Mouse (Mus musculus) G1E-ER4 (cell line): Measurements from ENCODE around the gene Nudt16l1. TPM values are rescaled to one million over a fixed set of nuclear protein-coding genes. Genes with fewer than 3 reads are reported as not detected.

ENCODE experiments used
- GATA1 ChIP-seq: IDR thresholded peaks from one replicate; pipeline ENCODE4 v1.8.0; 2012; ENCODE audit warnings: low read length, inconsistent platforms
- polyA plus RNA-seq: library from polyadenylated mRNA; stranded (reverse); fragments of >175 nt; gene quantifications from 2 replicates; pipeline ENCODE4 v1.2.3, GENCODE M21; 2012

Nudt16l1 gene
- polyA plus RNA-seq, 1 experiment = 45.2 TPM

DNA sequence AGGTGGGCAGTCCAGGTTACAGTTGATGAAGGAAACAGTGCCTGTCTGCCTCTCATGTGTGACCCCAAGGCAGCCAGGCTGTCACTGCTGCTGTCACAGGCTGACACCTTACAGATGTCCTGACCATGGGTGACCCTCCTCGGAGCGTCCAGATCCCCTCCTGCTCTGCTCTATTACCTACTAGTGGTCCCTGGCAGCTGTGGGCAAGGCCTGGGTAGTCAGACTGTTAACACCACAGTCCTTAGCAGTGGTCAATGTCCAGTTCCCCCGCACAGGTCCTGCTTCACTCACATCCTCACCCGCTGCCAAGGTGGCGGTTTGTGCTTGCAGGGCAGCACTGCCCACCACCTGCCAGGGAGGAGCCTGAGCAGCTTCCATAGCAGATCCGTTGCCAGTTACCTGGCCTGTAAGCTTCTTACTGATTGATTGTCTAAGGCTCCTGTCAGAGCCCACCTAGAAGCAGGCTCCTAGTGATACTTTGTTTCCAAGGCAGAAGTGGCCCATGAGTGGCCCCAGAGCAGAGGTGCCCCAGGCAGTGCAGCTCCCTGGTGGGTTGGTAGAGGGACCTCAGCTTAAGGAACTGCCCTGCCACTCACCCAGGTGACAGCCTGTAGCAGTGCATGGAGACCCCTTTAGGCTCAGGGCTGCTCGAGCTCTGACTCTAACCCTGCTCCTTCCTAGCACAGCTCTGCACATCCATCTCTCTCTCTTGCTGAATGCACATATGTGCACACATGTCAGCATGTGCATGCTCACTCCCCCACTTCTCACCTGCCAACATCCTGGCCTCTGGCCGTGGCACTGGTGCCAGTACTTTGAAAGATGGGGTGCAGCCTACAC lies 990 bp upstream of the Nudt16l1 start:
- TF ChIP-seq GATA1 = no peak

DNA sequence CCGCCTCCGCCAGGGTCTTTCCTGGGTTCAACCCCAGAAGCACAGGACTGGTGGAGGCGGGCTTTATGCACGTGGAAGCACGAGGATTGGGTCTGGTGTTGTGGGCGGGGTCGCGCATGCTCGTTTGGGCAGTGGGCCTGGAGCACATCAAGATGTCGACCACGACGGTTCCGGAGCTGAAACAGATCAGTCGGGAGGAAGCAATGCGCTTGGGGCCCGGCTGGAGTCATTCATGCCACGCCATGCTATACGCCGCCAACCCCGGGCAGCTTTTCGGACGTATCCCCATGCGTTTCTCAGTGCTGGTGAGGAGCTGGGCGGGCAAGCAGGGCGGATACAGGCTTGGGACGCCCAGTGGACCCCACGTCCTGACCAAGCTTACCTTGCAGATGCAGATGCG lies 428 bp downstream of the Nudt16l1 start:
- no peak for TF ChIP-seq GATA1

DNA sequence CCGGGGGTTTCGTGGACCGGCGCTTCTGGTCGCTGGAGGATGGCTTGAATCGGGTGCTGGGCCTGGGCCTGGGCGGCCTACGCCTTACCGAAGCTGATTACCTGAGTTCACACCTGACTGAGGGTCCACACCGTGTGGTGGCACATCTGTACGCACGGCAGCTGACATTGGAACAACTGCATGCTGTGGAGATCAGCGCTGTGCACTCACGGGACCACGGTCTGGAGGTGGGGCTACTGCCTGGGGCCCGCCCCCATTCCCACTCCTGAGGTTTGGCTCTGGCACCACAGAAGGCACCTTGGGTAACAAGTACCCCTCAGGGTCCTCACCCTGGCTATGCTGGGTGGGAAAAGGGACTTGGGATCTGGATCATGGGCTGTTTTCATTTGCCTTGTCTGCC lies 851 bp downstream of the Nudt16l1 start:
- TF ChIP-seq GATA1 = no peak

DNA sequence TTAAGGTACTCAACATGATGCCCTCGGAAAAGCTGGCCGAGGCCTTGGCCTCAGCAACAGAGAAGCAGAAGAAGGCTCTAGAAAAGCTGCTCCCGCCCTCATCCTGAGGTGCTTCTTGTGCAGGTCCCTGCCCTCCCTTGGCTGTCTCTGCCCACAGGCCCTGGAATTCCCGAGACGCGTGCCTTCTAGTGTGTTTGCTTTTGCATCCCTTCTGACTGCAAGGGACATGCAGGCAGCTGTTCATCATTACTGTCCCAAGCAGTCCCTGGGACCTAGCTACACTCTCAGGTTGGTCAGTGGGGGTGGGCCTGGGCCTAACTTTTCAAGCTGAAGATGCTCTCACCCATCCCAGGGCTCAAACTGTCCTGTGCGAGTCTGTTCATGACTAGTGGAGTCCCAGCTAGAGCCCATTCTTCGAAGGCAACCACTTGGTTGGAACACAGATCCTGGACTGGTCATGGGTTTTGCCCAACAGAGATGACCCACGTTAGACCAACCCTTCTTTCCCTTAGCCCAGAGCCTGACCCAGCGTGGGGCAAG lies 1.8 kb downstream of the Nudt16l1 start:
- no peak for TF ChIP-seq GATA1

DNA sequence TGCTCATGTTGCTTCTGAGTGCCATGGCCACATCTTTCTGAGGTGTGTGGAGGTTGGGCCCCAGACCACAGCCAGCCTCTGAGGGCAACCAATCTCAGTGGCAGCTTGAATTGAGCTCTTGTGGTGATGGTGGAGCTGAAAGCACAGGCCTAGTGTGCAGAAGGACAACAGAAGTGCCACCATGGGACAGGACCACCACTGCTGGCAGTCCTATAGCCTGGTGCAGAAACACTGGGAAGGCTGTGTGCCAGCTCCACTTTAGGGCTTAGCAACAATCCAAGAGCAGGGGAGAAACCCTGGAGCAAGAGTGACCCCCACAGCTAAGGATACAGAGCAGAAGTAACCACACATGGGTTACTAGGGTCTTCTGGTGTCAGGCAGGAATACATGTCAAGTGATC lies 2.5 kb downstream of the Nudt16l1 start:
- TF ChIP-seq GATA1 = no peak

DNA sequence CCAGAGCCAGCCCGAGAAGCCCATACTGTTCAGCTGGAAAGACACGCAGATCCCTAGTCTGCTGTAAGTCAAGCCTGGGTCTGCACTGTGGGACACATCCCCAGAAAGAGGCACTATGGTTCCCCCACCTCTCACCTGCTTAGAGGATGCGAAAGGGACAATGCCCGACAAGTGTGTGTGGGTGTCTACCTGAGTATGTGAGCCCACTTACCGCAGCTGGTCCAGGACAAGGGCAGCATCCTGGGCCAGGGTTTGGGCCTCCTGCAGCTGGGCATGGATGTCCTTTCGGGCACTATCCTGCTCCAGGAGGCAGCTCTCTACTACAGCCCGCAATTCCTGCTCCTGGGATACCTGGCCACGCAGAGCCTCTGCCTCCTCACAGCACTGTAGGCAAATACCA lies 4.3 kb downstream of the Nudt16l1 start:
- TF ChIP-seq GATA1 = no peak

DNA sequence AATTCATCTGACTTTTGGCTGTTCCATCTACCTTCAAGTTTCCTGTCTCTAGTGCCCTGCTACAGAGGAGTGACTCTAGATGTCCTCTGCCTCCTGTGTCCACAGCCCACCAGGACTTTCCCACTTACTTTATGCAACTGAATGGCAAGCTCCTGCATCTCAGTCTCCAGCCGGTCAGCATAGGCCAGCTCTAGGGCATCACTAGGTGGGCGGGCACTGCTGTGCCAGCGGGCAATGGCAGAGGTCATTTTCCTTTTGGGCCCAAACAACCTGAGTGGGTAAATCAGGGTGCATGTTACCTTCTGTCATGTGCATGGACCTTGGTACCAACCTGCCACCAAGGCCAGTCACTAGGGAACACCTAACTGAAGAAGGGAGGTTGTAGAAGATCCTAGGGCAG lies 4.9 kb downstream of the Nudt16l1 start:
- no peak for TF ChIP-seq GATA1

DNA sequence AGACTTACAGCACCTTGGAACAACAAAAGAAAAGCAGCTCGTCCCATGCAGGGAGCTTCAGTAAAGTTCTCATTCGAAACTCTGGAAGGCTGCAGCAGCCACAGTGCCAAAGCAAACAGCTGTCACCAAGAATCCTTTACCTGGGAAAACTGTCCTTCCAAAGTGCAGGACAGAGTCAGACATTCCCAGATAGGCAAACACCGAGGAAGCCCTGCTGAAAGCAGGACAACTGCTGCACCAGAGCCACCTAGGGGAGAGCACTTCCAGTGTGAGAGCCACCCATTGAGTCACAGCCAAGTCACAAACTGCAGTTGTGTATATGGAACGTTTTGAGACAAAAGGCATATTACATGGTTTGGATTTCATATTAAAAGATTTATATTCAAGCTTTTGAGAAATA lies 6.9 kb downstream of the Nudt16l1 start:
- TF ChIP-seq GATA1 = no peak

DNA sequence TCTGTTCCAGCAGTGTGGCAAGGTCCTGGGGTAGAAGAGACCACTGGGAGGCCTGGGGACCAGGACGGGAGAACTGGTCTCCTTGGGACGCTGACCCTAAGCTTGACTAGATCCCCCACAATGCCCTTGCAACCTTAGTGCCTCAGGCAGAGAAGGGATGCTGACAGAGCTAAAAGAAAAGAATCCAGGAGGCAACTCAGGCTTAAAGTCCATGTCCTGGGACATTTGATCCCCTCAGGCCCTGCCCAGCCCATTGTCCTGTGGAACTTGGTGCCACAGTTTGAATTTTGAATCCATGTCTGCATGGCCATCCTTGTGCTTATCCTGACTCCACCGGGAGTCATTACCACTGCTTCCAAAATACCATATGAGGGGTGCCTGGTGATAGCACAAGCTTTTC lies 7.6 kb downstream of the Nudt16l1 start:
- no peak for TF ChIP-seq GATA1

DNA sequence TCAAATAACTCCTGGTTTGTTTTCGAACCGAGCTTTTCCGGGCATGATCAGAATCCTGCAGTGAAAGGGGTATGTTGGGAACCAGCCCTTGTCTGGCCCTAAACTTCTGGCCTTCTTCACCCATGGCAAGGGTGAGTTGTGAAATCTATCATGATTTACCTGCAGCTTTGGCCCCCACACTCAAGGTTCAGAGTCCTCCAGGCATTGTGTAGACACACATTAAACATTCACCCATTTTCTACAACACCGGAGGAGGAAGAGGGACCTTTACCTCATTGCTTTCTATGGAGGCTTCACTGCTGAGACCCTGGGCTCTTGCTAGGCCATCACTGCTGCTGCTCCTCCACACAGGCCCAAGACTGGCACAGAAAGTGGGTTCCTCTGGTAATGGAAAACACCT lies 8.8 kb downstream of the Nudt16l1 start:
- no peak for TF ChIP-seq GATA1

DNA sequence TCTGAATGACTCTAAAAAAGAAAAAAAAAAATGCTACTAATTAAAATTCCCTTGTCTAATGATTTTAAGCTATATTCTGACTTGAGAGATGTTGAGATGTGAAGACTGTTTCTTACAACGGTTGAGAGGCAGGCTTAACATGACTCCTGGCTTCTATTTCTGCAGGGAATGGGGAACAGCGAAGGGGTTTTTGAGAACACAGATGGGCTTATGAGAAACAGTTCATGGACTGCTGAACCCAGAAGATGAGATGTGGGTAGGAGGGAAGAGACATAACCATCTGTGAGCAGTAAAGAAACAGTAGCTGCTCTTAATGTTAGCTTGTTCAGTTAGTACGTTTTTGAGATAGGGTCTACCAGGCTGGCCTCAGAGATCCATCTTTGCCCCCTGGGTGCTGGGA lies 18.0 kb downstream of the Nudt16l1 start:
- no peak for TF ChIP-seq GATA1

DNA sequence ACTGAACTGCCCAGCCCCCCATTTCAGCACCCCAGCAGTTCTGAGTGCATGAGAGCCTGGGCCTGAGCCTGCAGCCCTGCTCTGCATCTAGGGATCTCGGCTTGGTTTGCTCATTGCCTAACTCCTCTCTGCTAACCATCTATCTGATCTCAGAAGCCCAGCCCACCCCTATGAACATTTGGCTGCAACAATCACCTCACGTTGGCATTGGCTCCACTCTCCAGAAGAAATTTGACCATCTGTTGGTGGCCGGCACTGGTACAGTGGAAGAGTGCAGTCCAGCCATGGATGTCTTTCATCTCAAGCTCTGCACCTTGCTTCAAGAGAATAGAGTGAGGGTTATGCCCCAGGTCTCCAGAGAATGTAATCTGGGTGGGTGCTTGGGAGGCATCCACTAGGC lies 18.9 kb downstream of the Nudt16l1 start:
- TF ChIP-seq GATA1 = no peak

DNA sequence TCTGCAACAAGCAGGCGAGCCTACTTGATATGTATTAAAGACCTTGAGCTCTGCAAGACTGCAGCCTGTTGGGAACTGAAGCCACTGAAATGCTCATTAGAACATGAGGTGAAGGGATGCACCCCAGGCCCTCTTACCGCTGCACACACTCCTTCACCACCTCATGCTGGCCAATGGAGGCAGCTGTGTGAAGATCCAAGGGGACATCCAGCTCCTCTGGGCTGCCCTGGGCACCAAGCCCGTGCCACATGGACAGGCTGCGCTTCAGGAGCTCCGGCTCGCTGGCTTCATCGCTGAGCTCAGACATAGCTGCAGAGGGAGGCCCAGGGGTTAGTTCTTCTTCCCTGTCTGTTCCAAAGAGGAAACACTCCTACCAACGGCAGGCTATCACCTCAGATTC lies 21.7 kb downstream of the Nudt16l1 start:
- TF ChIP-seq GATA1 = no peak

DNA sequence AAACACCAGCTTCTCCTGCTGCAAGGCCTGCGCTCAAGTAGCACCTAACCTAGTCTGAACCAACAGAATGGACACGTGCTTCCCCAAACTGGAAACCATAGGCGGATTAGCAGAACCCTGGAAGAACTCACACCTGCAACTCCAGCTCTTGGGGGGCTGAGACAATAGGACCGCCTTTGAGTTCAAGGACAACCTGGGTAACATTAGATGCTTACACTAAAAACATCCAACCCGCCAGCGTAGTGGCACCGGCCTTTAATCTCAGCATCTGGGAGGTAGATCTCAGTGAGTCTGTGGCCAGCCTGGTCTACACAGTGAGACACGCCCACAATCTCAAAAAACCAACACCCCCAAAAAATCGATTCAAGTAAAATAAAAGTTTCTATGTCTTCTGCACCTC lies 24.8 kb downstream of the Nudt16l1 start:
- TF ChIP-seq GATA1 = no peak

DNA sequence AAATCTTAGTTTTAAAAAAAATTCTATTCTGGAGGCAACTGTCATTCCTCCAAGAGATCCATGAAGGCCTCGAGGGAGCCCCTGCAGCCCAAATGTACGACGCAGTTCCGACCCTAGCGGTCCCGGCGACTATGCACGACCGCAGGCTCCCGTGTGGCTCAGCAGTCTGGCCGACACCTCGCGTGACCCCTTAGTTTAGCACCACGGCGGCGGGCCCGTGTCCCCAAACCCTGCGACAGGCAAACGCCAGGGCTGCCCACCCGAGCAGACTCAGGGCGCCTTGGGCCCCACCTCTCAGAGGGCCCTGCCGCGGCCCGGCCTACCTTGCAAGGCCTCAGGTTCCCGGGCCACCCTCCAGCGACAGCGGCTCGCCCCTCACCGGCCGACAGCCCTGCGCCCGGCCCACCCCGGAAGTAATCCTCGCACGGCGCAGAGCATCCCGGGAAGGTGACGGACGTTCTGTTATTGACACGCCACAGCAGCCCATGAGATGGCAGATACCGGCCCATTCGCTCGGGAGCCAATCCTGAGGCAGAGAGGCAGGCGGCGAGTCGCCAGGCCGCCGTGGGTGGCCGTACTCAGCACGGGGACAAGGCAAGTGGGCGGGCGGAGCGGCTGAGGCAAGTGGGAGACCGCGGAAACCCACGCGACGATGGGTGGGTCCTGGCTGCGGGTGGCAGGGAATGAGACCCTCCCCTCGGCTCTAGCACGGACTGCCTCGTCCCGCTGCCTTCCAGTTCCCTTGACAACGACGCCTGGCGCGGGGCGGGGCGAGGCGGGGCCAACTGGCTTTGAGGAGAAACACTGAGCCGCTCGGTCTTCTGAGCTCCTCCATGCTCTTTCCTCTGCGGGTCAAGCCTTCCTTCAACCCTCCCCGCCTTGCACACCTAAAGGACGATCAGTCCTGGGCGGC lies 25.5 kb downstream of the Nudt16l1 start, which contains the start of gene Anks3:
Anks3 (minus strand) TSS at position 409 of the 913 bp plus-strand sequence.
- TF ChIP-seq GATA1 = no peak

DNA sequence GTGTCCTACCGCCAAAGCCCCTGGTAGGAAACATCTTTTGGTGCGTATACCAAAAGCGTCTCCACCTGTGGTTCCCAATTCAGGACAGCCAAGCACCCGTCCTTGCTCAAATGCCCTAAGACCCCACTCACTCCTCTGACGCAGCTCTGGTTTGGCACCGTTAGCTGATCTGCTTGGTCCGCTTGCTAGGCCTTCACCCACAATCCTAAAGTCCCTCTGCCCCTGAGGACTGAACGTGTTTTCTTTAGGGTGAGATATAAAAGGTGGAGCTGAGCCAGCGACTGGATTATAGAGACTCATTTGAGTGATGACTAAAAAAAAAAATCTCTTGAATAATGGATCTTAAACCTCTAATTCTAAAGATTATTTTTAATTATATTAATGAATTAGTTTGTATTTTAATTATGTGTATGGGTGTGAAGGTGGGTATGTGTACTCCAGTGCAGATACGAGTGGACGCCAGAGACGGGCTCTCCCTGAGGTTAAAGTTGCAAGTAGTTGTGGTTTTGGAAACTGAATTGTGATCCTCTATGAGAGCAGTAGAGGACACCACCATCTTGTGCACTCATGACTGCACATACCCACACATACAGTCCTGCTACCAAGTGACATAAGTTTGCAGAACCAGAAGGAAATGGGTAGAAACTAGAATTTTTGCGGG lies 26.3 kb downstream of the Nudt16l1 start:
- no peak for TF ChIP-seq GATA1
